Mouse (Mus musculus) lung, adult 2 months (tissue): Measurements from ENCODE around the gene Gm19402.

Source experiments
- CTCF ChIP-seq: fragments of 200-500 bp; IDR thresholded peaks from 2 replicates; pipeline ENCODE4 v1.5.1; 2011; ENCODE audit warnings: mild to moderate bottlenecking, low read length, control low read depth; ENCODE audit not compliant: insufficient read depth
- POLR2A ChIP-seq: fragments of 200-500 bp; IDR thresholded peaks from 2 replicates; pipeline ENCODE4 v1.6.1; 2011; ENCODE audit warnings: low read depth, mild to moderate bottlenecking, control low read depth, low read length, borderline replicate concordance; ENCODE audit errors: extremely low read depth

GRCm38 (mm10) chr10:77677562-77677961 is 13.0 kb downstream of the Gm19402 start:
- TF ChIP-seq CTCF, result no peak
- TF ChIP-seq POLR2A, result no peak
